Comparison of ENCODE assay signal across 14 mouse cellular contexts in the genomic region with DNA sequence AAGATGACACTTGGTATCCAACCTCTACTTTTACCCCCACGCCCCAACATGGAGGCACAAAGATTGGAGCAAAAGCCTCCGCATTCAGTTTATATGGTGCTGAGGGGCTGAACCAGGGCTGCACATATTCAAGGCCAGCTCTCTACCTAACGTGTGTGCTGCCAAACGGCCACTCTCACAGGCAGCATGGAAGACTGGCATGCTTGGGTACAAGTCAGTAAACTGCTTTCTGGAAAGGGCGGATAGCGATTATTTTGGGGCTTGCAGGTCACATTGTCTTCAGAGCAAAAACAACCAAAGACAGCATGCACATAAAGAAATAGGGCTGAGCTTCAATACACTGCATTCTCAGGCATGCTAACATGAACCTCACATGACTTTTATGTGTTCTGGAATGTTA.
"Had no signal": no experiment of that assay in that cellular context is flagged by ENCODE, and none has a peak within 500 bp of the region (broad histone marks: within the 10 kb centered on the region; RNA-seq: fewer than 3 reads in every experiment).

No protein-coding gene starts in this region.

- H3K4me3 ChIP-seq: kidney, embryonic 15.5 days; liver, embryonic 15.5 days; midbrain, embryonic 12.5 days had no signal

- H3K9me3 ChIP-seq: kidney, embryonic 15.5 days; liver, embryonic 15.5 days; midbrain, embryonic 12.5 days had no signal

- H3K36me3 ChIP-seq: kidney, embryonic 15.5 days; liver, embryonic 15.5 days; midbrain, embryonic 12.5 days had no signal

- H3K27me3 ChIP-seq: kidney, embryonic 15.5 days; liver, embryonic 15.5 days; midbrain, embryonic 12.5 days had no signal

- H3K4me1 ChIP-seq: liver, embryonic 15.5 days had no signal

- ATAC-seq: lung, postnatal 0 days; midbrain, embryonic 16.5 days had no signal

- H3K27ac ChIP-seq: kidney, embryonic 15.5 days; liver, embryonic 15.5 days; midbrain, embryonic 12.5 days; stomach, postnatal 0 days had no signal

- DNase-seq: kidney, adult 2 months; kidney, postnatal 14 days; lung, adult 2 months; lung, postnatal 36 days; right cerebral cortex, adult 18-20 months; right cerebral cortex, postnatal 25 days; thymus, postnatal 4 days had no signal

- H3K4me2 ChIP-seq: kidney, embryonic 15.5 days; liver, embryonic 11.5 days; liver, embryonic 15.5 days; midbrain, embryonic 12.5 days had no signal

- H3K9ac ChIP-seq: kidney, embryonic 15.5 days; liver, embryonic 15.5 days; midbrain, embryonic 12.5 days had no signal
